Mouse (Mus musculus): ENCODE measurements around the gene Slc25a30. TPM values are rescaled to one million over a fixed set of nuclear protein-coding genes. Genes with fewer than 3 reads are reported as not detected.

The Slc25a30 gene
- polyA plus RNA-seq, 1 experiment: 13.6 TPM

- H3K4me3 ChIP-seq (replicated peaks): peak overlapping the region; percentile 67
- H3K27me3 ChIP-seq (replicated peaks): peaks cover 13% of the 10 kb centered on the region
- no peaks in the 10 kb centered on the region for H3K36me3 ChIP-seq (replicated peaks; ENCODE audit: low read length)
- TF ChIP-seq GATA1 (IDR thresholded peaks at IDR 0.05; ENCODE audit: borderline replicate concordance, low read length): no peak
- no peak for TF ChIP-seq FLI1 (IDR thresholded peaks at IDR 0.05; ENCODE audit: low read length)
- peaks cover 4% of the 10 kb centered on the region; the same call in 1 of the 2 replicates for H3K9me3 ChIP-seq
- H3K4me1 ChIP-seq: peaks cover 43% of the 10 kb centered on the region
These were observed 42.3 kb upstream of the Slc25a30 start for GRCm38 (mm10) chr14:75828866-75829806.

GRCm38 (mm10) chr14:75828221-75828620 is 41.4 kb upstream of the Slc25a30 start:
- Histone ChIP-seq H3K4me3 (replicated peaks) (no peak overlapping the region), H3K4me1 (peaks cover 35% of the 10 kb centered on the region), H3K9me3 (peaks cover 4% of the 10 kb centered on the region; the same call in 1 of the 2 replicates), H3K27me3 (replicated peaks) (peaks cover 13% of the 10 kb centered on the region), H3K36me3 (replicated peaks; ENCODE audit: low read length) (no peaks in the 10 kb centered on the region)
- TF ChIP-seq GATA1 (IDR thresholded peaks at IDR 0.05; ENCODE audit: borderline replicate concordance, low read length) (no peak), FLI1 (IDR thresholded peaks at IDR 0.05; ENCODE audit: low read length) (no peak)

- H3K36me3 ChIP-seq (replicated peaks; ENCODE audit: low read length): no peaks in the 10 kb centered on the region
These were observed 40.1 kb upstream of the Slc25a30 start for GRCm38 (mm10) chr14:75826851-75827410.

GRCm38 (mm10) chr14:75820007-75820406 is 33.2 kb upstream of the Slc25a30 start:
- TF ChIP-seq FLI1 (IDR thresholded peaks at IDR 0.05; ENCODE audit: low read length): no peak
- TF ChIP-seq GATA1 (IDR thresholded peaks at IDR 0.05; ENCODE audit: borderline replicate concordance, low read length): no peak
- Histone ChIP-seq H3K4me1 (peaks cover 9% of the 10 kb centered on the region), H3K9me3 (peaks cover 4% of the 10 kb centered on the region; the same call in 1 of the 2 replicates), H3K4me3 (replicated peaks) (no peak overlapping the region), H3K27me3 (replicated peaks) (peaks cover 5% of the 10 kb centered on the region), H3K36me3 (replicated peaks; ENCODE audit: low read length) (no peaks in the 10 kb centered on the region)

More at GRCm38 (mm10) chr14:75826851-75827410, 40.1 kb upstream of the Slc25a30 start:
- peaks cover 23% of the 10 kb centered on the region for H3K4me1 ChIP-seq
- H3K27me3 ChIP-seq (replicated peaks): peaks cover 13% of the 10 kb centered on the region
- peaks cover 4% of the 10 kb centered on the region; the same call in 1 of the 2 replicates for H3K9me3 ChIP-seq
- no peak overlapping the region for H3K4me3 ChIP-seq (replicated peaks)
- TF ChIP-seq FLI1 (IDR thresholded peaks at IDR 0.05; ENCODE audit: low read length) (no peak), GATA1 (IDR thresholded peaks at IDR 0.05; ENCODE audit: borderline replicate concordance, low read length) (no peak)

GRCm38 (mm10) chr14:75819341-75819740 is 32.5 kb upstream of the Slc25a30 start:
- Histone ChIP-seq H3K4me1 (peaks cover 9% of the 10 kb centered on the region), H3K27me3 (replicated peaks) (peaks cover 5% of the 10 kb centered on the region), H3K4me3 (replicated peaks) (no peak overlapping the region), H3K36me3 (replicated peaks; ENCODE audit: low read length) (no peaks in the 10 kb centered on the region), H3K9me3 (peaks cover 1% of the 10 kb centered on the region; the same call in 1 of the 2 replicates)
- TF ChIP-seq FLI1 (IDR thresholded peaks at IDR 0.05; ENCODE audit: low read length) (no peak), GATA1 (IDR thresholded peaks at IDR 0.05; ENCODE audit: borderline replicate concordance, low read length) (no peak)

GRCm38 (mm10) chr14:75818528-75818927 is 31.7 kb upstream of the Slc25a30 start:
- Histone ChIP-seq H3K9me3 (peaks cover 3% of the 10 kb centered on the region; the same call in 1 of the 2 replicates), H3K4me1 (peaks cover 9% of the 10 kb centered on the region), H3K36me3 (replicated peaks; ENCODE audit: low read length) (no peaks in the 10 kb centered on the region), H3K4me3 (replicated peaks) (no peak overlapping the region), H3K27me3 (replicated peaks) (peaks cover 5% of the 10 kb centered on the region)
- no peak for TF ChIP-seq GATA1 (IDR thresholded peaks at IDR 0.05; ENCODE audit: borderline replicate concordance, low read length)

- peaks cover 9% of the 10 kb centered on the region for H3K4me1 ChIP-seq
These were observed 23.1 kb upstream of the Slc25a30 start for GRCm38 (mm10) chr14:75809931-75810330.

GRCm38 (mm10) chr14:75807800-75808199 is 21.0 kb upstream of the Slc25a30 start:
- Histone ChIP-seq H3K4me3 (replicated peaks) (peak overlapping the region; percentile 2), H3K4me1 (peaks cover 13% of the 10 kb centered on the region), H3K27me3 (replicated peaks) (peaks cover 3% of the 10 kb centered on the region), H3K9me3 (no peaks in the 10 kb centered on the region), H3K36me3 (replicated peaks; ENCODE audit: low read length) (no peaks in the 10 kb centered on the region)
- TF ChIP-seq GATA1 (IDR thresholded peaks at IDR 0.05; ENCODE audit: borderline replicate concordance, low read length) (no peak), FLI1 (IDR thresholded peaks at IDR 0.05; ENCODE audit: low read length) (no peak)

More at GRCm38 (mm10) chr14:75809931-75810330, 23.1 kb upstream of the Slc25a30 start:
- Histone ChIP-seq H3K27me3 (replicated peaks) (peaks cover 4% of the 10 kb centered on the region), H3K9me3 (peaks cover 3% of the 10 kb centered on the region; the same call in 1 of the 2 replicates), H3K4me3 (replicated peaks) (no peak overlapping the region), H3K36me3 (replicated peaks; ENCODE audit: low read length) (no peaks in the 10 kb centered on the region)
- TF ChIP-seq FLI1 (IDR thresholded peaks at IDR 0.05; ENCODE audit: low read length): no peak
- no peak for TF ChIP-seq GATA1 (IDR thresholded peaks at IDR 0.05; ENCODE audit: borderline replicate concordance, low read length)

- Histone ChIP-seq H3K36me3 (replicated peaks; ENCODE audit: low read length) (no peaks in the 10 kb centered on the region), H3K27me3 (replicated peaks) (peaks cover 11% of the 10 kb centered on the region), H3K9me3 (no peaks in the 10 kb centered on the region), H3K4me3 (replicated peaks) (no peak overlapping the region), H3K4me1 (peaks cover 8% of the 10 kb centered on the region)
- TF ChIP-seq GATA1 (IDR thresholded peaks at IDR 0.05; ENCODE audit: borderline replicate concordance, low read length) (no peak), FLI1 (IDR thresholded peaks at IDR 0.05; ENCODE audit: low read length) (no peak)
These were observed 11.0 kb upstream of the Slc25a30 start for GRCm38 (mm10) chr14:75797769-75798386.

All from megakaryocyte, embryonic 14.5 days (primary cell).